Mouse (Mus musculus): Measurements from ENCODE around the gene Hand1. TPM values are rescaled to one million over a fixed set of nuclear protein-coding genes. Genes with fewer than 3 reads are reported as not detected.
A peak's percentile ranks its signal among the peaks of the same experiment; 100 is the strongest.

Hand1 gene
- polyA plus RNA-seq, 1 experiment from 2014 or later = not detected

GRCm38 (mm10) chr11:57836401-57836800, 3.8 kb upstream of the Hand1 start:
- Histone ChIP-seq H3K9me3 (ENCODE audit: control insufficient read depth, low read length) (no peaks in the 10 kb centered on the region), H3K27me3 (ENCODE audit: control insufficient read depth, insufficient read depth, low read length) (peaks cover 99% of the 10 kb centered on the region), H3K4me3 (ENCODE audit: low read depth, low read length) (no peak overlapping the region), H3K4me2 (no peak overlapping the region), H3K36me3 (ENCODE audit: control insufficient read depth, insufficient read depth, low read length) (no peaks in the 10 kb centered on the region), H3K9ac (ENCODE audit: low read length) (no peak overlapping the region), H3K27ac (ENCODE audit: low read depth, low read length) (no peak overlapping the region), H3K4me1 (ENCODE audit: control insufficient read depth, insufficient read depth, low read length) (no peaks in the 10 kb centered on the region)
- no peak for ATAC-seq (ENCODE audit: low FRiP score)
- peak; percentile 92 for DNase-seq (ENCODE audit: low spot score, missing footprints)
- WGBS = 3% methylated on average over 9 of the region's 9 CpGs

- no peak overlapping the region for H3K9ac ChIP-seq (ENCODE audit: low read length)
- no peak overlapping the region for H3K27ac ChIP-seq (ENCODE audit: low read depth, low read length)
- 8% methylated on average over 3 of the region's 3 CpGs for WGBS
- no peaks in the 10 kb centered on the region for H3K9me3 ChIP-seq (ENCODE audit: control insufficient read depth, low read length)
- H3K36me3 ChIP-seq (ENCODE audit: control insufficient read depth, insufficient read depth, low read length) = no peaks in the 10 kb centered on the region
- H3K27me3 ChIP-seq (ENCODE audit: control insufficient read depth, insufficient read depth, low read length) = peaks cover 99% of the 10 kb centered on the region
- no peak overlapping the region for H3K4me3 ChIP-seq (ENCODE audit: low read depth, low read length)
- no peak for ATAC-seq (ENCODE audit: low FRiP score)
- no peaks in the 10 kb centered on the region for H3K4me1 ChIP-seq (ENCODE audit: control insufficient read depth, insufficient read depth, low read length)
- peak; percentile 90 for DNase-seq (ENCODE audit: low spot score, missing footprints)
- no peak overlapping the region for H3K4me2 ChIP-seq
Observed at GRCm38 (mm10) chr11:57835931-57836330, 3.3 kb upstream of the Hand1 start.

GRCm38 (mm10) chr11:57835331-57835730, 2.7 kb upstream of the Hand1 start:
- no peaks in the 10 kb centered on the region for H3K4me1 ChIP-seq (ENCODE audit: control insufficient read depth, insufficient read depth, low read length)
- no peak overlapping the region for H3K9ac ChIP-seq (ENCODE audit: low read length)
- no peak overlapping the region for H3K27ac ChIP-seq (ENCODE audit: low read depth, low read length)
- H3K4me3 ChIP-seq (ENCODE audit: low read depth, low read length) = no peak overlapping the region
- H3K36me3 ChIP-seq (ENCODE audit: control insufficient read depth, insufficient read depth, low read length) = no peaks in the 10 kb centered on the region
- H3K4me2 ChIP-seq = no peak overlapping the region
- 6% methylated on average over 2 of the region's 2 CpGs for WGBS
- ATAC-seq (ENCODE audit: low FRiP score) (no peak), DNase-seq (ENCODE audit: low spot score, missing footprints) (peak; percentile 91)
- no peaks in the 10 kb centered on the region for H3K9me3 ChIP-seq (ENCODE audit: control insufficient read depth, low read length)
- peaks cover 99% of the 10 kb centered on the region for H3K27me3 ChIP-seq (ENCODE audit: control insufficient read depth, insufficient read depth, low read length)

GRCm38 (mm10) chr11:57834031-57834430, 1.4 kb upstream of the Hand1 start:
- no peak overlapping the region for H3K27ac ChIP-seq (ENCODE audit: low read depth, low read length)
- 6% methylated on average over 6 of the region's 6 CpGs for WGBS
- no peaks in the 10 kb centered on the region for H3K9me3 ChIP-seq (ENCODE audit: control insufficient read depth, low read length)
- ATAC-seq (ENCODE audit: low FRiP score) = no peak
- H3K36me3 ChIP-seq (ENCODE audit: control insufficient read depth, insufficient read depth, low read length) = no peaks in the 10 kb centered on the region
- H3K9ac ChIP-seq (ENCODE audit: low read length) = no peak overlapping the region
- H3K27me3 ChIP-seq (ENCODE audit: control insufficient read depth, insufficient read depth, low read length) = peaks cover 99% of the 10 kb centered on the region
- peaks cover 6% of the 10 kb centered on the region for H3K4me1 ChIP-seq (ENCODE audit: control insufficient read depth, insufficient read depth, low read length)
- H3K4me3 ChIP-seq (ENCODE audit: low read depth, low read length) = no peak overlapping the region
- no peak overlapping the region for H3K4me2 ChIP-seq
- DNase-seq (ENCODE audit: low spot score, missing footprints) = peak; percentile 93

GRCm38 (mm10) chr11:57833296-57833977, 819 bp upstream of the Hand1 start:
- Histone ChIP-seq H3K4me1 (ENCODE audit: control insufficient read depth, insufficient read depth, low read length) (peaks cover 6% of the 10 kb centered on the region), H3K27me3 (ENCODE audit: control insufficient read depth, insufficient read depth, low read length) (peaks cover 98% of the 10 kb centered on the region), H3K4me2 (no peak overlapping the region), H3K9ac (ENCODE audit: low read length) (no peak overlapping the region), H3K36me3 (ENCODE audit: control insufficient read depth, insufficient read depth, low read length) (no peaks in the 10 kb centered on the region), H3K9me3 (ENCODE audit: control insufficient read depth, low read length) (no peaks in the 10 kb centered on the region), H3K4me3 (ENCODE audit: low read depth, low read length) (no peak overlapping the region), H3K27ac (ENCODE audit: low read depth, low read length) (no peak overlapping the region)
- no peak for ATAC-seq (ENCODE audit: low FRiP score)
- under 1% methylated on average over 30 of the region's 30 CpGs for WGBS
- peak; percentile 96 for DNase-seq (ENCODE audit: low spot score, missing footprints)

- H3K9me3 ChIP-seq (ENCODE audit: control insufficient read depth, low read length) = no peaks in the 10 kb centered on the region
- ATAC-seq (ENCODE audit: low FRiP score) (no peak), DNase-seq (ENCODE audit: low spot score, missing footprints) (peak; percentile 93)
- H3K27me3 ChIP-seq (ENCODE audit: control insufficient read depth, insufficient read depth, low read length) = peaks cover 98% of the 10 kb centered on the region
- H3K4me1 ChIP-seq (ENCODE audit: control insufficient read depth, insufficient read depth, low read length) = peaks cover 14% of the 10 kb centered on the region
- no peak overlapping the region for H3K9ac ChIP-seq (ENCODE audit: low read length)
- 2% methylated on average over 16 of the region's 16 CpGs for WGBS
- no peaks in the 10 kb centered on the region for H3K36me3 ChIP-seq (ENCODE audit: control insufficient read depth, insufficient read depth, low read length)
- H3K4me3 ChIP-seq (ENCODE audit: low read depth, low read length) = no peak overlapping the region; the same call in 1 of the 2 replicates
- no peak overlapping the region for H3K4me2 ChIP-seq
- H3K27ac ChIP-seq (ENCODE audit: low read depth, low read length) = no peak overlapping the region
Observed at GRCm38 (mm10) chr11:57831861-57832260, 757 bp downstream of the Hand1 start.

- WGBS = under 1% methylated on average over 31 of the region's 31 CpGs
- DNase-seq (ENCODE audit: low spot score, missing footprints) (peak; percentile 95), ATAC-seq (ENCODE audit: low FRiP score) (no peak)
- Histone ChIP-seq H3K4me1 (ENCODE audit: control insufficient read depth, insufficient read depth, low read length) (peaks cover 14% of the 10 kb centered on the region), H3K27ac (ENCODE audit: low read depth, low read length) (no peak overlapping the region), H3K36me3 (ENCODE audit: control insufficient read depth, insufficient read depth, low read length) (no peaks in the 10 kb centered on the region), H3K9me3 (ENCODE audit: control insufficient read depth, low read length) (no peaks in the 10 kb centered on the region), H3K27me3 (ENCODE audit: control insufficient read depth, insufficient read depth, low read length) (peaks cover 98% of the 10 kb centered on the region), H3K9ac (ENCODE audit: low read length) (no peak overlapping the region), H3K4me2 (no peak overlapping the region), H3K4me3 (ENCODE audit: low read depth, low read length) (no peak overlapping the region; the same call in 1 of the 2 replicates)
Observed at GRCm38 (mm10) chr11:57831281-57831781, 1.3 kb downstream of the Hand1 start.

GRCm38 (mm10) chr11:57829871-57830775, 2.5 kb downstream of the Hand1 start:
- H3K4me3 ChIP-seq (ENCODE audit: low read depth, low read length) = no peak overlapping the region
- H3K4me1 ChIP-seq (ENCODE audit: control insufficient read depth, insufficient read depth, low read length) = peaks cover 14% of the 10 kb centered on the region
- ATAC-seq (ENCODE audit: low FRiP score) = no peak
- no peaks in the 10 kb centered on the region for H3K36me3 ChIP-seq (ENCODE audit: control insufficient read depth, insufficient read depth, low read length)
- no peaks in the 10 kb centered on the region for H3K9me3 ChIP-seq (ENCODE audit: control insufficient read depth, low read length)
- H3K4me2 ChIP-seq = no peak overlapping the region
- 5% methylated on average over 17 of the region's 17 CpGs for WGBS
- no peak overlapping the region for H3K27ac ChIP-seq (ENCODE audit: low read depth, low read length)
- peak; percentile 94 for DNase-seq (ENCODE audit: low spot score, missing footprints)
- no peak overlapping the region for H3K9ac ChIP-seq (ENCODE audit: low read length)
- peaks cover 96% of the 10 kb centered on the region for H3K27me3 ChIP-seq (ENCODE audit: control insufficient read depth, insufficient read depth, low read length)
